Mouse (Mus musculus) embryonic facial prominence, embryonic 14.5 days (tissue): ENCODE data around the gene Slc8a1. TPM values are rescaled to one million over a fixed set of nuclear protein-coding genes. Genes with fewer than 3 reads are reported as not detected.

Experiments
- ATAC-seq: fragments of 200-750 bp; cut with Nextera tagmentation; 2 replicates; pipeline ENCODE4 v1.8.0; 2017; ENCODE audit warnings: low read depth, moderate number of reproducible peaks, moderate TSS enrichment
- DNase-seq: peaks from one replicate; pipeline ENCODE4 v3.0.0-alpha.2; 2015; ENCODE audit warnings: low spot score
- H3K27ac ChIP-seq: fragments of 300-500 bp; sonication (generic); replicated peaks from 2 replicates; pipeline ENCODE4 v1.5.1; 2014; ENCODE audit warnings: low read depth, mild to moderate bottlenecking, low read length, moderate library complexity
- H3K27me3 ChIP-seq: fragments of 300-500 bp; sonication (generic); replicated peaks from 2 replicates; pipeline ENCODE4 v1.6.1; 2014; ENCODE audit warnings: low read length; ENCODE audit not compliant: control insufficient read depth, insufficient read depth
- H3K36me3 ChIP-seq: fragments of 300-500 bp; sonication (generic); 2 replicates; pipeline ENCODE4 v1.6.1; 2014; ENCODE audit warnings: low read length, mixed read lengths; ENCODE audit not compliant: control insufficient read depth, insufficient read depth
- H3K4me1 ChIP-seq: fragments of 300-500 bp; sonication (generic); 2 replicates; pipeline ENCODE4 v1.6.1; 2014; ENCODE audit warnings: antibody characterized with exemption, low read length; ENCODE audit not compliant: control insufficient read depth, insufficient read depth
- H3K4me2 ChIP-seq: fragments of 300-500 bp; sonication (generic); 2 replicates; pipeline ENCODE4 v1.6.1; 2014; ENCODE audit warnings: low read depth, mild to moderate bottlenecking, low read length, moderate library complexity, mixed read lengths
- H3K4me3 ChIP-seq: fragments of 300-500 bp; sonication (generic); 2 replicates; pipeline ENCODE4 v1.5.1; 2014; ENCODE audit warnings: low read depth, mild to moderate bottlenecking, low read length
- H3K9ac ChIP-seq: fragments of 300-500 bp; sonication (generic); 2 replicates; pipeline ENCODE4 v1.6.1; 2014; ENCODE audit warnings: low read depth, mild to moderate bottlenecking, low read length, moderate library complexity, mixed read lengths
- H3K9me3 ChIP-seq: fragments of 300-500 bp; sonication (generic); 2 replicates; pipeline ENCODE4 v1.6.1; 2016; ENCODE audit warnings: low read length; ENCODE audit not compliant: control insufficient read depth
- WGBS: fragments of 180-500 bp; shearing (Covaris S2); extraction: QIAGEN DNeasy Blood & Tissue Kit; methylation state at CpG from one replicate; pipeline ENCODE4 v1.1.7; 2014; 5-methylcytosine and 5-hydroxymethylcytosine counted together
- polyA plus RNA-seq: library from polyadenylated mRNA; unstranded; fragments of >200 nt; fragmentation: Nextera tagmentation; extraction: Ambion mirVana; gene quantifications from 2 replicates; pipeline ENCODE4 v1.2.1, GENCODE M21; 2014

Gene Slc8a1
- polyA plus RNA-seq, 1 experiment from 2014 or later: 4.6 TPM

- peaks cover 13% of the 10 kb centered on the region for H3K4me1 ChIP-seq
- H3K4me2 ChIP-seq: no peak overlapping the region
- no peak overlapping the region for H3K27ac ChIP-seq
- peak; percentile 61 for DNase-seq
- H3K9ac ChIP-seq: no peak overlapping the region
- no peaks in the 10 kb centered on the region for H3K36me3 ChIP-seq
- no peaks in the 10 kb centered on the region for H3K27me3 ChIP-seq
- no peak overlapping the region for H3K4me3 ChIP-seq
- WGBS: 45% methylated on average over 6 of the region's 6 CpGs
- peak; percentile 83 for ATAC-seq
- H3K9me3 ChIP-seq: no peaks in the 10 kb centered on the region
Observed at GRCm38 (mm10) chr17:81524826-81525225, 213.4 kb downstream of the Slc8a1 start.

GRCm38 (mm10) chr17:81523943-81524342 is 214.2 kb downstream of the Slc8a1 start:
- no peaks in the 10 kb centered on the region for H3K9me3 ChIP-seq
- H3K4me2 ChIP-seq: no peak overlapping the region
- no peaks in the 10 kb centered on the region for H3K36me3 ChIP-seq
- no peak overlapping the region for H3K4me3 ChIP-seq
- ATAC-seq: no peak
- DNase-seq: no peak
- no peaks in the 10 kb centered on the region for H3K27me3 ChIP-seq
- H3K27ac ChIP-seq: no peak overlapping the region
- no peak overlapping the region for H3K9ac ChIP-seq
- peaks cover 9% of the 10 kb centered on the region for H3K4me1 ChIP-seq
- WGBS: 74% methylated on average over 2 of the region's 2 CpGs

- no peaks in the 10 kb centered on the region for H3K27me3 ChIP-seq
- H3K27ac ChIP-seq: no peak overlapping the region
- DNase-seq (no peak), ATAC-seq (no peak)
- 76% methylated on average over 10 of the region's 10 CpGs for WGBS
- H3K36me3 ChIP-seq: no peaks in the 10 kb centered on the region
- H3K4me2 ChIP-seq: no peak overlapping the region
- H3K9me3 ChIP-seq: no peaks in the 10 kb centered on the region
- no peak overlapping the region for H3K9ac ChIP-seq
- H3K4me1 ChIP-seq: peaks cover 7% of the 10 kb centered on the region; the same call in 1 of the 2 replicates
- H3K4me3 ChIP-seq: no peak overlapping the region
Observed at GRCm38 (mm10) chr17:81518316-81519025, 219.7 kb downstream of the Slc8a1 start.

GRCm38 (mm10) chr17:81516155-81516554 is 222.0 kb downstream of the Slc8a1 start:
- H3K4me3 ChIP-seq: no peak overlapping the region
- WGBS: 64% methylated on average over 4 of the region's 4 CpGs
- no peak for DNase-seq
- no peak overlapping the region for H3K4me2 ChIP-seq
- H3K36me3 ChIP-seq: no peaks in the 10 kb centered on the region
- H3K9me3 ChIP-seq: no peaks in the 10 kb centered on the region
- H3K9ac ChIP-seq: no peak overlapping the region
- H3K4me1 ChIP-seq: peaks cover 8% of the 10 kb centered on the region; the same call in 1 of the 2 replicates
- H3K27ac ChIP-seq: no peak overlapping the region
- H3K27me3 ChIP-seq: no peaks in the 10 kb centered on the region
- ATAC-seq: no peak

- ATAC-seq (no peak), DNase-seq (no peak)
- H3K27ac ChIP-seq: no peak overlapping the region
- no peaks in the 10 kb centered on the region for H3K27me3 ChIP-seq
- no peak overlapping the region for H3K9ac ChIP-seq
- no peak overlapping the region for H3K4me2 ChIP-seq
- WGBS: 51% methylated on average over 4 of the region's 4 CpGs
- no peaks in the 10 kb centered on the region for H3K9me3 ChIP-seq
- H3K4me3 ChIP-seq: no peak overlapping the region
- H3K36me3 ChIP-seq: no peaks in the 10 kb centered on the region
- peaks cover 8% of the 10 kb centered on the region; the same call in 1 of the 2 replicates for H3K4me1 ChIP-seq
Observed at GRCm38 (mm10) chr17:81514022-81514421, 224.2 kb downstream of the Slc8a1 start.

DNA sequence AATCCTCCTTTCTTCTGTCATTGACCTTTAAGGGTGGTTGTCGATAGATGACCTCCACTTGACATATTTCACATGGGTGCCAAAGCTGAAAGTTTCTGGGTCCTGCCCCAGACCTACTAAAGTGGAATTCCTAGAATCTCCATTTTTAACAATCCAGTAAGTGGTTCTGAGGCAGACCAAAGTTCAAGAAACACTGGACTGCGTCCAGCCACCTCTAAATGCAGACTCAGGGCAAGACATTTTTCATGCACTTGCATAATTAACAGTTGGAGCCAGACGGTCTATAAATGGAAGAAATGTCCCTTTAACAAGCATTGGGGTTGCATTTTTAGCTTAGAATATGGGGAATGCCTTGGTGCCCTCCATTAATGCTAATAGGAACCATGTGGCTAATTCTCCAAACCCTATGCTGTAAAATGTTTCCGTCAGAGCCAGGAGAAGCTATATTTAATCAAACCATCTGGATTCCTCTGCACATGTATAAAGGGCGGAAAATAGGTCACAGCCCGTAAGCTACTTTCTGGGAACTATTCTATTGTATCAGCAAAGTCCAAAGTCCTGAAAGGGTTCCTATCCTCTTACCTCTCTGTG is 224.7 kb downstream of the Slc8a1 start:
- Histone ChIP-seq H3K9ac (no peak overlapping the region), H3K27me3 (no peaks in the 10 kb centered on the region), H3K4me3 (no peak overlapping the region), H3K27ac (no peak overlapping the region), H3K4me1 (peaks cover 8% of the 10 kb centered on the region; the same call in 1 of the 2 replicates), H3K4me2 (no peak overlapping the region), H3K36me3 (no peaks in the 10 kb centered on the region), H3K9me3 (no peaks in the 10 kb centered on the region)
- 36% methylated on average over 6 of the region's 6 CpGs for WGBS
- no peak for ATAC-seq
- DNase-seq: peak; percentile 67

DNA sequence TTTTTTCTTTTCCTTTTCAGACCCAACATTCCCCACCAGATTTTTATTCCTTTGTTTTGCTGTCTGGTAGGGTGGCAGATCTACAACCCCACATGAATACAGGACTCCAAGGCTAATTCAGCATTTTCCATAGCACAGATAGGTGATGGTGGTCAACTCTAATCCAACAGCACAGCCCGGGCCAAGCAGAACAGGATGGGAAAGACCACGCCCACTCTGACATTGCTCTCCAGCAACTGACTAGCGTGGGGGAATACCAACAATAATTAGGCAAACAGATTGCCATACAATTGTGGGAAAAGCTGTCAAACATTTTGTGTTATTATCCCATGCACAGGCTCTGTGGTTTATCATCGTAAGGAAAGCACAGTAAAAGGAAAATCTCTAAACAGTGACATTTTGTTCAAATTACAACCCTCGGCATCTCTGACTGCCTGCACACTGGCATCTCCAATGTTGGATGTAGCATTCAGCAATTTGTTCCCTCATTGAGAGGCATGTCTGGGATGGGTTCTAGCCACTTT is 233.0 kb downstream of the Slc8a1 start:
- no peaks in the 10 kb centered on the region for H3K36me3 ChIP-seq
- H3K27ac ChIP-seq: no peak overlapping the region
- H3K9ac ChIP-seq: no peak overlapping the region
- no peak overlapping the region for H3K4me2 ChIP-seq
- ATAC-seq (no peak), DNase-seq (no peak)
- H3K4me3 ChIP-seq: no peak overlapping the region
- H3K27me3 ChIP-seq: no peaks in the 10 kb centered on the region
- no peaks in the 10 kb centered on the region for H3K9me3 ChIP-seq
- H3K4me1 ChIP-seq: no peaks in the 10 kb centered on the region
- 69% methylated on average over 5 of the region's 5 CpGs for WGBS

DNA sequence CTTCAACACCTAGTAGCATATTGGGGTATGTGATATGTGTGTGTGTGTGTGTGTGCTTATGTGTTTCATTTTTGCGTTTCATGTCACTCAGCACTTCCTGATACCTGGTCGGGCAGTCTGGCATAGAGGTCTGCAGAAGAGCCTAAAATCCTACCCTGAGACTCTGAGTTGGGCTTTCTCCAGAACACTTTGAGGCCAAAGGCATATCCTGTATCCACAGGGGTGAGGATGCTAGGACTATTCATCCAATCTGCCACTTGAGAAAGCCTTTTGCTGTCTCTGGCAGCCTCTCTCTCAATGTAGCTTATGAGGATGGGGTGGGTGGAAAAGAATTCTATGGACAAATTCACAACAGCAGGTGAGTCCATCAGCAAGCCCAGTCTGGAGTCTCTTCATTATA is 234.1 kb downstream of the Slc8a1 start:
- Histone ChIP-seq H3K4me1 (no peaks in the 10 kb centered on the region), H3K9me3 (no peaks in the 10 kb centered on the region), H3K27me3 (no peaks in the 10 kb centered on the region), H3K4me2 (no peak overlapping the region), H3K9ac (no peak overlapping the region), H3K36me3 (no peaks in the 10 kb centered on the region), H3K4me3 (no peak overlapping the region), H3K27ac (no peak overlapping the region)
- DNase-seq (no peak), ATAC-seq (no peak)
- 90% methylated on average over 2 of the region's 2 CpGs for WGBS
